Mouse (Mus musculus) thymus, postnatal 10 days (tissue): ENCODE data around the gene Lrrc3b.

Experiments used
- DNase-seq, 2 experiments: peaks; one replicate each; pipeline ENCODE4 v3.0.0; 2021; ENCODE audit warnings: low spot score in 2 of 2

Lrrc3b gene

DNA sequence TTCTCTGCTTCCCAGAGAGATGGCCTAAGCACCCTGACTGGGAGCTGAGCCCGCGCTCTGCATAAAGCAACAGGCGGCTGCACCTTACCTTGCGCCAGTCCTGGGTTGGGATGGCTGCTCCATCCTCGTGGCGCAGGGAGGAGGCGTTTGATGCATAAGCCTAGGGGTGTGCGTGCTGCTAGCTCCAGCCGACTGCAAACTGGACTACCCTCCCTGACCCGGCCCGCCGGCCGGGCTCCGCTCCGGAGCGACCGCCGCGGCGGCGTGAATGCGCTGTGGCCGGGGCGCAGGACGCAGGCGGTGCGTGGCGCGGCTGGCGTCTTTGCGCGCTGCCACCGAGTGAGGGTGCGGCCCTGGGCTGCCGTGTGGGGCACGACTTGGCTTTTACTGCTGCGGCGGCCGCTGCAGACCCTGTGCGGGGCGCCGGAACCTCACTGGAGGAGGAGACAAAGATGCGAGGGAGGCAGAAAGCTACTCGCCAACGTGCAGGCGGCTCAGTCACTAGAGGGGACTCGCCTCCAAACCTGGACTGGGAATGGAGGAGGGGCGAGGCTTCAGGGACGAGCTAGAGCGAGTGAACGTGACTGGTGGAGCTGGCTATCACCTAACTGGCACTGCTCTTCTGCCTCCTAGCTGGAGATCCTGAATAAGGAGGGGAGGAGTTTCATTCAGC, at the start of gene Lrrc3b:
TSS of gene Lrrc3b (minus strand) at position 503 of the 673 bp plus-strand sequence.
- peak; percentile 7 to 17 for DNase-seq

GRCm38 (mm10) chr14:15477668-15478067, 38.9 kb upstream of the Lrrc3b start:
- DNase-seq, result no peak

GRCm38 (mm10) chr14:15438096-15438484, 697 bp downstream of the Lrrc3b start:
- DNase-seq, result no peak

GRCm38 (mm10) chr14:15437501-15437941, 1.3 kb downstream of the Lrrc3b start:
- DNase-seq, result no peak

GRCm38 (mm10) chr14:15437046-15437445, 1.7 kb downstream of the Lrrc3b start:
- no peak for DNase-seq

- no peak for DNase-seq
Measured at GRCm38 (mm10) chr14:15436586-15436985, 2.2 kb downstream of the Lrrc3b start.

DNA sequence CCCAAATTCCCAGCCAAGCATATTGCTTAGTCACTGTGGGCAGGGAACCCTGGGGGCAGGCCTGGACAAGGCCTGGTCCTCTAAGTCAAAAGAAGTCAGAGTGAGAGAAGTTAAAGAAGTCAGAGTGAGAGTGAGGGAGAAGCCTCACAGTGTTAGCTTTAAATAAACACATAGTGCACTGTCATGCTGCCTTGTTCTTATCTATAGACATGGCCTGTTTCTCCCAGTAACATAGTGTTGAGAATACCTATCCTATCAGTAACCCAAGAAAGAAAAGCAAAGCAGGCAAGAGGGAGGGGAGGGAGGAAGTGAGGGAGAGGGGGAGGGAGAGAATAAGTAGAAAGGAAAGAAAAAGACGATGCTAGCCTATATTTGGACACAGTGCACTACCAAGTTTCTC, 6.4 kb downstream of the Lrrc3b start:
- no peak for DNase-seq

GRCm38 (mm10) chr14:15421624-15422023, 17.2 kb downstream of the Lrrc3b start:
- no peak for DNase-seq

- DNase-seq, result no peak
Measured at GRCm38 (mm10) chr14:15410686-15411534, 27.9 kb downstream of the Lrrc3b start.

DNA sequence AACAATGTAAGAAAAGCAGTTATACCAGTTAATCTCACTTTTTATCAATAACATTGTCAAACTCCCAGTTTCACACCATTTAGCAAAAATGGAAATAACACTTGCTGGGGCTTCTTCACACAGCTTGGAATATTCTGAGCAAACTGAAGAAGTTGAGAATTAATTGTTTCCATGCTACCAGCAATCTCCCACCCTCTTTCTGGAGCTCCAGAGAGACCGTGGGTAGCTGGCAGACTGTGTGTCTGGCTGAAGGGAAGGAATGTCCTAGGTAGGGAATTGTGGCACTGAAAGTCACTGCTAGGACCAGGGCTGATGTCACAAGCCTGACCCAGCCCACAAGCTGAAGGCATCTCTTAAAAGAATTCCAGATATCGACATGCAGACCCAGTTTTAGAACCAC, 53.3 kb downstream of the Lrrc3b start:
- no peak for DNase-seq

- no peak for DNase-seq
Measured at GRCm38 (mm10) chr14:15384972-15385371, 53.8 kb downstream of the Lrrc3b start.

- DNase-seq, result no peak
Measured at GRCm38 (mm10) chr14:15384532-15384931, 54.3 kb downstream of the Lrrc3b start.

DNA sequence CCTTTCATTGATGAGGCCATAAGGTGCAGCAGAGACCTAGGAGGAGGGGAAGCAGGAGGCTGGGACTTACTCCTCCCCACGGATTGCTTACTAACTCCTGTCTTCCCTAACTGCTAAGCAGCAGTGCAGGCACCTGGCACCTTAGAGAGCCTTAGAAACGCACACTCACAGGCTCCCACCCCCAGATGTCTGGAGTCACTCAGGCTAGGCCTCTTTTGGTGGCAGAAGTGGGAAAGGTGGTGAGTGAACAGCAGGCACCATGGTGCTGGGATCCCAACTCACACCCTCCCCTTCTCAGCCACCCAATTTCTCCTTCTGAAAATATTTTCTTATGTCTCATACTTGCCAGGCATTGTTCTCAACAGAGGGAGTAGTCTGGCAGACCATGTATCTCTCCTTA, 55.7 kb downstream of the Lrrc3b start:
- no peak for DNase-seq

- DNase-seq, result no peak
Measured at GRCm38 (mm10) chr14:15377368-15377767, 61.4 kb downstream of the Lrrc3b start.

DNA sequence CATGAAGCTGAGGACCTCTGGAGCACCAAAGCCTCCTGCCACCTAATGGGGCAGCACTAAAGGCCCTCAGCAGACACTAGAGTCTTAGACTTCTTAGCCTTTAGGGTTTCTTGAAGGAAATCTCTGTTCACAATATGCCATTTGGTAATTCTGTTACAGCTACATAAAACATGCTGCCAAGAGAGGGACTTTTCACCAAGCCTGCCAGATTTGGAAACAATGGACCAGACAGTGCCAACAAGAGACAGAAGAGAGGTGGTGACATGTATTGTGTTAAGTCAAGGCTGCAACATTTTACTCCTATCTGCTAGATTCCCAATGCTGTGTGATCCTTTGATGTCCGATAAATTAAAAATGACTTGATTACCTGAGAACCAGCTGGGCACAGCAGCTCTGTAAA, 62.0 kb downstream of the Lrrc3b start:
- no peak for DNase-seq

- no peak for DNase-seq
Measured at GRCm38 (mm10) chr14:15374271-15374670, 64.5 kb downstream of the Lrrc3b start.

GRCm38 (mm10) chr14:15372985-15373384, 65.8 kb downstream of the Lrrc3b start:
- no peak for DNase-seq

GRCm38 (mm10) chr14:15365045-15365444, 73.7 kb downstream of the Lrrc3b start:
- no peak for DNase-seq

DNA sequence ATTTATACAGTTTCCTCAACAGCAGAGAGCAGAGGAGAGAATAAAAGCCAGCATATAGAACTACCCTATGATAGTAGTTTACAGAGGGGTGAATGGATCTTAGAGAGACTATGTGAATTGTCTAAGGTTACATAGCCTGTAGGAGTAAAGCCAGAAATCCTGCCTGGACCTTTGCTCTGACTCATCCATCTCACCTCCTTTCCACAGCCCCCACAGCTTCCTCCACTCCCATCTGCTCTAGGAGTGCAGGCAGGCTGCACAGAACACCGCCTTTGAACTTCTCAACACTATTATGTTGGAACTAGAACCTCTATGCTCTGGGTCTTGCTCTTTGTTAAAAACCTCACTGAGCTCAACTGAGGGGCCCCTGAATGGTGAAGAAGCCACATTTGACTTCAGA, 78.9 kb downstream of the Lrrc3b start:
- no peak for DNase-seq

GRCm38 (mm10) chr14:15359134-15359533, 79.7 kb downstream of the Lrrc3b start:
- no peak for DNase-seq

GRCm38 (mm10) chr14:15355512-15355911, 83.3 kb downstream of the Lrrc3b start:
- DNase-seq, result peak; percentile 76 to 91

- DNase-seq, result no peak
Measured at GRCm38 (mm10) chr14:15354299-15354698, 84.5 kb downstream of the Lrrc3b start.

DNA sequence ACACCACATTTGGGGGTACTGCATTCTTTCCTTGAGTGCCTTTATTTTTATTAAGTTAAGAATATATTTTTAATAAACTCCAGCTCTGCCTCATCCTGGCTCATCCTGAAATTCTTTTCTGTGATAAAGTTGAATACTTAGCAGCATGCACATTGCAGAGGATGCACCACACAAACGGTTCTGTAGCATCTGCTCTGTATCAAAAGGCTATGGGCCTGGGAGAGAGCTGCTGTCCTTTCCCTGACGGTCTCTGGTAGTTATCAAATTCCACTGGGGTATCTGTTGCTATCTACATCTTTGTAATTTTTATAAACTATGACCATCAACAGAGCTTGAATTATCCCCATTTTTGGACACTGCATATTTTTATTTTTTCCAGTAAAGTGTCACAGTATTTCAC, 105.7 kb downstream of the Lrrc3b start:
- DNase-seq, result no peak
